4 mouse cellular contexts compared by ENCODE assay signal in the genomic region with DNA sequence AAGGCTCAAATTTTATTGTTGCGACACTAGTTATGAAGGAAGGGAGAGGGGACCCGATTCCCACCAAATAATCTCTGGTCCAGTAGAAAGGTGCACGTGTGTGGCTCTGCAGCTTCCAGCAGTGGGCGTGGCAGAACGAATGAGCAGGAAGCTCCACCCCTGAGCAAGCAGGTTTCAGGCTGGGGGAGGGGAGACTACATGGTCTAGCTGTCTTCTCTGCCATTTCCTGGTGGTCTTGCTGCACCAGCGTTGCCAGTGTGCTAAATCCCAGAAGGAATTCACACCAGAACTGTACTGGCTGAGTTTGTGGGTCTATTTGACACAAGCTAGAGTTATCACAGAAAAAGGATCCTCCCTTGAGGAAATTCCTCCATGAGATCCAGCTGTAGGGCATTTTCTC.
DNase-seq lines count a peak whose midpoint lies in the region; ATAC-seq and TF ChIP-seq lines count a peak whose summit lies in the region.
"Not testable (repeated sequence)": the region's sequence is repeated elsewhere in the genome, so short reads cannot be mapped to it uniquely, and the experiment has no call there.

No protein-coding gene starts in this region.

- 51% methylated on average over 6 of the region's 6 CpGs for WGBS in embryonic facial prominence, embryonic 14.5 days

- not testable (repeated sequence) for H3K36me3 ChIP-seq in CH12.LX (replicated peaks in 1 of 2; ENCODE audit: control insufficient read depth in 1 of 2, insufficient read depth in 1 of 2, low read length in 1 of 2); ES-E14 (ENCODE audit: control insufficient read depth, insufficient read depth, low read length, poor library complexity, severe bottlenecking); embryonic facial prominence, embryonic 14.5 days (ENCODE audit: control insufficient read depth, insufficient read depth, low read length)

- not testable (repeated sequence) for TF ChIP-seq EP300 in CH12.LX (IDR thresholded peaks at IDR 0.05; ENCODE audit: low read length)

- not testable (repeated sequence) for TF ChIP-seq CTCF in CH12.LX (conservative IDR thresholded peaks at IDR 0.05 in 1 of 2, IDR thresholded peaks at IDR 0.05 in 1 of 2; ENCODE audit: low read depth in 2 of 2, low read length in 2 of 2)

- not testable (repeated sequence) for H3K9me3 ChIP-seq in CH12.LX (replicated peaks; ENCODE audit: low read length); ES-E14 (ENCODE audit: control insufficient read depth, insufficient read depth, low read depth, low read length); embryonic facial prominence, embryonic 14.5 days (ENCODE audit: control insufficient read depth, low read length)

- not testable (repeated sequence) for H3K9ac ChIP-seq in CH12.LX (ENCODE audit: insufficient read depth, low read depth); ES-E14 (ENCODE audit: insufficient read depth, low read depth, low read length, poor library complexity, severe bottlenecking); embryonic facial prominence, embryonic 14.5 days (ENCODE audit: low read depth, low read length)

- not testable (repeated sequence) for TF ChIP-seq RAD21 in CH12.LX (IDR thresholded peaks at IDR 0.05; ENCODE audit: low read depth, low read length)

- H3K27me3 ChIP-seq in CH12.LX (replicated peaks); embryonic facial prominence, embryonic 14.5 days (replicated peaks; ENCODE audit: control insufficient read depth, insufficient read depth, low read length): not testable (repeated sequence)

- not testable (repeated sequence) for H3K27ac ChIP-seq in CH12.LX (ENCODE audit: insufficient read depth, low read depth); ES-E14 (ENCODE audit: insufficient read depth, low read depth, low read length, poor library complexity, severe bottlenecking); embryonic facial prominence, embryonic 14.5 days (replicated peaks; ENCODE audit: low read depth, low read length)

- H3K4me1 ChIP-seq in CH12.LX (ENCODE audit: control insufficient read depth in 1 of 2, insufficient read depth in 2 of 2); ES-E14 (ENCODE audit: control insufficient read depth in 2 of 2, insufficient read depth in 2 of 2, low read length in 2 of 2, poor library complexity in 1 of 2); embryonic facial prominence, embryonic 14.5 days (ENCODE audit: control insufficient read depth, insufficient read depth, low read length): not testable (repeated sequence)

- TF ChIP-seq POLR2A in CH12.LX (IDR thresholded peaks at IDR 0.05; ENCODE audit: low read depth, low read length) = not testable (repeated sequence)

- dilution Hi-C loops in CH12.LX (cut with MboI; ENCODE audit: extremely low pct_ligation_motif_present, extremely low pct_unique_long_range_greater_than_20kb, low sequenced_read_pairs) = not testable (repeated sequence)

- ATAC-seq in embryonic facial prominence, embryonic 14.5 days (ENCODE audit: low read depth) = not testable (repeated sequence)

- H3K4me2 ChIP-seq in CH12.LX (ENCODE audit: insufficient read depth, low read depth, poor library complexity, severe bottlenecking); embryonic facial prominence, embryonic 14.5 days (ENCODE audit: low read depth, low read length): not testable (repeated sequence)

- in situ Hi-C loops in CH12.LX (cut with MboI; ENCODE audit: low pct_ligation_motif_present, low pct_unique_long_range_greater_than_20kb, low sequenced_read_pairs); ES-E14 (cut with MboI; ENCODE audit: low sequenced_read_pairs in 2 of 2, unreplicated experiment in 2 of 2): not testable (repeated sequence)

- not testable (repeated sequence) for H3K79me2 ChIP-seq in CH12.LX (replicated peaks; ENCODE audit: control insufficient read depth, extremely low read depth, insufficient read depth, poor library complexity, severe bottlenecking)

- DNase-seq in CH12.LX (ENCODE audit: extremely low read depth) (peak; percentile 5), ES-E14 (ENCODE audit: low read depth, low spot score) (peak; percentile 28), WW6 (ENCODE audit: low read depth, low spot score) (peak; percentile 7)
- DNase-seq in embryonic facial prominence, embryonic 14.5 days (ENCODE audit: low spot score) = peak; percentile 12

- H3K4me3 ChIP-seq in CH12.LX (replicated peaks in 1 of 3; ENCODE audit: low read depth in 2 of 3, low read length in 2 of 3, poor library complexity in 1 of 3); ES-E14 (ENCODE audit: insufficient read depth in 1 of 2, low read depth in 1 of 2, low read length in 2 of 2, poor library complexity in 1 of 2, severe bottlenecking in 1 of 2); embryonic facial prominence, embryonic 14.5 days (ENCODE audit: low read depth, low read length): not testable (repeated sequence)
